Mouse (Mus musculus): ENCODE data around the gene Capn1.

GRCm38 (mm10) chr19:6030520-6031280 is 15.0 kb upstream of the Capn1 start:
- TF ChIP-seq POLR2A (IDR thresholded peaks at IDR 0.05; ENCODE audit: insufficient read depth, low read length) (no peak), EP300 (IDR thresholded peaks at IDR 0.05; ENCODE audit: insufficient read depth, low read depth, low read length) (no peak), CTCF (IDR thresholded peaks at IDR 0.05; ENCODE audit: low read depth, low read length) (no peak)
